8 mouse cellular contexts compared by ENCODE assay signal in the genomic region with DNA sequence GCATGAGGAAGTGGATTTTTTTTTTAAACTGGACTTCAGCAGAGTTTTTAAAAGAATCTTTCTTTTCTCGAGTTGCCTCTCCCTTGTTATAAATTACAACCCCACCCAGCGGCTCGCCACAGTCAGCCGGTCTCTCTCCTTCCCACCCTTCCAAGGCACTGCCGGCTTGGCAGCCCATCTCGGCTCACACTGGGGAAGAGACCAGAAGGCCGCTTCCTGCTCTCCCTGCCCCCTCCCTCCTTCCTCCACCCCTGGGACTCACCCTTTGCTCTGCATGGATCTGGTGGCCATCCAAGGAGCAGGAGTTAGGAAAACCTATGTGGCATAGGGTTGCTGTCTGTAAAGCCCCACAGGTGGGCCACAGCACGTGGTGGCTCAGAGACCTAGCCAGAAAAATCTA.
A peak's percentile ranks its signal among the peaks of the same experiment; 100 is the strongest.
DNase-seq lines count a peak whose midpoint lies in the region; ATAC-seq lines count a peak whose summit lies in the region.

No protein-coding gene starts in this region.

- no peak overlapping the region for H3K4me3 ChIP-seq in brown adipose tissue, adult 24 weeks (ENCODE audit: insufficient read depth, low read depth, low read length)
- H3K4me3 ChIP-seq in lung, embryonic 15.5 days: no peak overlapping the region
- no peak overlapping the region for H3K4me3 ChIP-seq in hindbrain, embryonic 10.5 days
- H3K4me3 ChIP-seq in midbrain, embryonic 10.5 days: no peak overlapping the region

- peak; percentile 85 for ATAC-seq in lung, embryonic 15.5 days (ENCODE audit: borderline replicate concordance, extremely low read depth, low FRiP score, low TSS enrichment)
- ATAC-seq in megakaryocyte-erythroid progenitor cell, adult 5-6 weeks (replicated peaks; ENCODE audit: low FRiP score, low TSS enrichment, poor library complexity, severe bottlenecking): no peak

- WGBS in lung, embryonic 15.5 days: 21% methylated on average over 8 of the region's 8 CpGs
- whole genome bisulfite sequencing in hindbrain, embryonic 10.5 days: 49% methylated on average over 8 of the region's 8 CpGs
- 54% methylated on average over 8 of the region's 8 CpGs for WGBS in midbrain, embryonic 10.5 days

- peak; percentile 54 to 72 for DNase-seq in cerebellum, postnatal 10 days
- no peak for DNase-seq in cerebellum, adult 9-10 months
- DNase-seq in heart, postnatal 25 days (ENCODE audit: low spot score): peak; percentile 44
- DNase-seq in hindbrain, embryonic 10.5 days (ENCODE audit: low spot score): no peak
- DNase-seq in midbrain, embryonic 10.5 days (ENCODE audit: low spot score): no peak

- no peaks in the 10 kb centered on the region for H3K36me3 ChIP-seq in lung, embryonic 15.5 days
- no peaks in the 10 kb centered on the region for H3K36me3 ChIP-seq in hindbrain, embryonic 10.5 days
- no peaks in the 10 kb centered on the region for H3K36me3 ChIP-seq in midbrain, embryonic 10.5 days

- no peak overlapping the region for H3K9ac ChIP-seq in lung, embryonic 15.5 days

- H3K4me1 ChIP-seq in brown adipose tissue, adult 24 weeks (ENCODE audit: control insufficient read depth, insufficient read depth, insufficient read length, low read length): 0 out of 2 replicates have a peak, but pooled peaks cover 5% of the 10 kb centered on the region
- peaks cover 12% of the 10 kb centered on the region for H3K4me1 ChIP-seq in lung, embryonic 15.5 days
- peaks cover 11% of the 10 kb centered on the region for H3K4me1 ChIP-seq in hindbrain, embryonic 10.5 days (replicated peaks)
- peaks cover 11% of the 10 kb centered on the region; the same call in 1 of the 2 replicates for H3K4me1 ChIP-seq in midbrain, embryonic 10.5 days

- no peaks in the 10 kb centered on the region for H3K27me3 ChIP-seq in lung, embryonic 15.5 days
- H3K27me3 ChIP-seq in hindbrain, embryonic 10.5 days (ENCODE audit: insufficient read depth, poor library complexity, severe bottlenecking): no peaks in the 10 kb centered on the region
- H3K27me3 ChIP-seq in midbrain, embryonic 10.5 days (ENCODE audit: low read depth, poor library complexity, severe bottlenecking): no peaks in the 10 kb centered on the region

- peak overlapping the region; percentile 42 for H3K27ac ChIP-seq in brown adipose tissue, adult 24 weeks (replicated peaks; ENCODE audit: low read depth, low read length)
- peak overlapping the region; percentile 70 for H3K27ac ChIP-seq in lung, embryonic 15.5 days
- H3K27ac ChIP-seq in hindbrain, embryonic 10.5 days: no peak overlapping the region
- no peak overlapping the region for H3K27ac ChIP-seq in midbrain, embryonic 10.5 days (replicated peaks)

- intact Hi-C loops in heart, postnatal 25 days (cut with DNase I): no loop called here

- H3K9me3 ChIP-seq in lung, embryonic 15.5 days: no peaks in the 10 kb centered on the region
- H3K9me3 ChIP-seq in hindbrain, embryonic 10.5 days: no peaks in the 10 kb centered on the region
- no peaks in the 10 kb centered on the region for H3K9me3 ChIP-seq in midbrain, embryonic 10.5 days (replicated peaks)

- 0 out of 2 replicates have a peak overlapping the region, but pooled peaks have one; percentile 4 for H3K4me2 ChIP-seq in lung, embryonic 15.5 days

Comparison
In these comparisons a context has a peak if more than half of its experiments do, and no peak if none do; other contexts are left out.
1. DNase-seq: peak in cerebellum, postnatal 10 days (2 of 2) and heart, postnatal 25 days (single experiment); none in cerebellum, adult 9-10 months (single experiment), hindbrain, embryonic 10.5 days (single experiment) and midbrain, embryonic 10.5 days (single experiment).
2. H3K27ac ChIP-seq: peak in brown adipose tissue, adult 24 weeks (single experiment) and lung, embryonic 15.5 days (single experiment); none in hindbrain, embryonic 10.5 days (single experiment) and midbrain, embryonic 10.5 days (single experiment).